Mouse (Mus musculus) lung, postnatal 4 days (tissue): ENCODE measurements around the gene Dio1.
A peak's percentile ranks its signal among the peaks of the same experiment; 100 is the strongest.

Experiments used
- DNase-seq, 2 experiments: peaks; one replicate each; pipeline ENCODE4 v3.0.0; 2021

The Dio1 gene

DNA sequence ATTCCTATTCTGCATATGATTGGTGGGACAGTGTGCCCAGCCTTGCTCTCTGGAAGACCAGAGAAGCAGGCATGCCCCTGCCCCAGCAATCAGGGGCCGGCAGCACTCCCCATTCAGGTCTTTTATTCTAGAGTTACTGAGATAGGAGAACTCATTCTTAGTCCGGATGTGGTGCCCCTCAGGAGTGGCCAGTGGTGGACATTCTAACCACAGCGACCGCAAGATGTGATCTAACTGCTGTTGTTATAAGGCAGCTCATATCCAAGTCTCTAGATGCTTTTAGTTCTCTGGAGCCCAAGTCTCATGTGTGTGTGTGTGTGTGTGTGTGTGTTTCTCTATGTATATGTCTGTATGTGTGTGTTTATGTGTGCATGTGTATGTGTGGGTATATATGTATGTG is 6.6 kb downstream of the Dio1 start:
- DNase-seq = no peak

DNA sequence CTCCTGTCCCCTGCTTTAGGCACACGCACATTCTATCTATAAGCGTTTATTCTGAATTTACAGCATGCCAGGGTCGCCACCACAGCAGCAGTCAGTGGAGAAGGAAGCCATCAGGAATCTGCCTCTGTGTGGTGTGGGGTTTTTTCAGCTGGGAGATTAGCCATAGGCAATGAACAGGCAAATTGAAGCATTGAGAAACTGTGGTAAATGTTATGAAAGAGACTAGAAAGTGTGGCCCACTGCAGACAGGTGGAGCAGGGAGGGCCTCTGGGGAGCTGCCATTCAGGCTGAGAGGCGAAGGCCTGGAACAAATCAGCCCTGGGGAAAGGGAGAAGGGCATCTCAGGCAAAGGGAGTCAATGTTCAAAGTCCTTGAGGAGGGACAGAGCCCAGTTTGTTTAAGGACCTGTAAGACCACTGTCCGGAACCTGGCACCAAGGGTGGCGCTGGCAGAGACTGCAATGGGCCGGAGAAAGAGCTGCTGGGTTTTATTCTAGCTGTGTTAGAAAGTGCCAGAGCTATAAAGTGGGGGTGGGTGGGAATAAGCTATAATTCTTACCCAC is 7.1 kb downstream of the Dio1 start:
- DNase-seq = no peak

DNA sequence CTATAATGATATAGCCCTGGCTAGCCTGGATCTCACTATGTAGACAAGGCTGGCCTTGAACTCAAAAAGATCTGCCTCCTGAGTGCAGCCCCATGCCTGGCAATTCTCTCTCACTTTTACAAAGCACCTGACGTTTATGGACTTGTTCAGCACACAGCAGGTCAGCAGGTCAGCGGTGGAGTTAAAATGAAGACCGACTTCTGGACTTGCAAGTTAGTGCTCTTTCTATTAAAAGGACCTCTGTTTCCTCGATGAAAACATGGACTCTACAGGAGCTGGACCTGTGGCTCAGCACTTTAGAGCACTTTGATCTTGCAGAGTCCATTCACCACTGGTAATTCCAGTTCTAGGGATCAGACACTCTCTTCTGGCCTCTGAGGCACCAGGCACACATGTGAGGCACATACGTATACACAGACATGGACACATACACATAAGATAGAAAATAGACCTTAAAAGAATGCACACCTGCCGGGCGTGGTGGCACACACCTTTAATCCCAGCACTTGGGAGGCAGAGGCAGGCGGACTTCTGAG is 8.8 kb downstream of the Dio1 start:
- DNase-seq = no peak

DNA sequence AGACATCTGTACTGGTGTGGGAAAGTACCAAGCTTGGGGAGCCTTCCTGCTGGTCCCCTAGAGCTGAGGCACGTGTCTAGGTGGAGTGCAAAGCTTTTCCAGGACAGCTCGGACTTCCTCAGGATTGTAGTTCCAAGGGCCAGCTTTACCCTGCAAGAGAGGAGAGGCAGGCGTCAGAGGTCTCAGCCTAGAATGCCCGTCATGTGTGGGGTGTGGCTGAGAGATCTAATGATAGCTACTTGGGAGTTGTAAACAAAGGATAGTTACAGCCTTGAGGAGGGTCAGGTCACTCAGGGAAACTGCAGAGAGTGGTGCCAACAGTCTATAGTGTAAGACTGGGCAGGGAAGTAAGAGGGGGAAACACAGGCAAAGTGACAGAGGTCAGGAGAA is 14.7 kb downstream of the Dio1 start:
- no peak for DNase-seq

DNA sequence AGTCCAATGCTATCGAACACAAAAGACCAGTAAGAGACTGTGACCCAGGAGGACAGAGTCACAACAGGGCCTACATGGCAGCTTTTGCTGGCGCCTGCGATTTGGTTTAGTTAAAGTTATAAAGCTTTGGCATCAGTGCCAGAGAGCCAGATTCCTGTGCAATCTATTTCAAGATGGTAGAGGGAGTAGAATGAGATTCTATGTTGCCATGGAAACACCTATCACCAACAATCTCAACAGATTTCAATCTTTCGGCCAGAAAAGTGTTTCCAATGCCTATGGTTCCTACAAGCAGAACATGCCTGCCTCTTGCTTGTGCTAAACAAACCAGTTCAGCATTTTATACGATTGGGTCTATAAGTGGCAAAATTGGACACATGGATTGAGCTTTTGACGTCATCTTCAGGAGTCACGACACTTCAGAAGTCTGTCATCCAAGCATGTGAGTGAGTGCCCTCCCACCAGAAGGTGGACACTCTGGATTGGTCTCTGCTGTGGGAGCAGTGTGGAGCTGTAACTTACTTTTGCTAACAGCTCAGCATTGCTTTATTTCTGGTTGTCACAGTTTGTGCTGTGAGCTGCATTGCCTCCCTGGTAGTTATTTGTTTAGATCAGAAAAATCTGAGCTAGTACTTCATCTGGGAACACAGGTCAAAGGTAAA is 15.2 kb downstream of the Dio1 start:
- DNase-seq = no peak

DNA sequence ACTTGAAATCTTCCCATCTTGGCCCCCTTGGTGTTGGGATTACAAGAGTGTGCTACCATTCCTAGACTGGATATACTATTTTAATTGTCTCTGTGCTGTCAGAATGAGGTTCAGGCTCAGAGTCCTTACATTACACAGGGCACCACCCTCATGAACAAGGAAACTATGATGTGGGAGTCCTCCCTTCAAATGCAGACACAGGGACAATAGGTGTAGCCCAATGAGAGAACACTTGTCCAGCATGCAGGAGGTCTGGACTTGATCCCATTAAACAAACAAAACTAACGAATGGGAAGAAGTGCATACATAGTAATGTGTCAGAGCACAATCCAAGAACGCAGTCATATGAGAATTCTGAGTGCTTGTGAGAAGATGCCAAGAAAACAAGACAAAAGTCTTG is 19.5 kb downstream of the Dio1 start:
- no peak for DNase-seq

DNA sequence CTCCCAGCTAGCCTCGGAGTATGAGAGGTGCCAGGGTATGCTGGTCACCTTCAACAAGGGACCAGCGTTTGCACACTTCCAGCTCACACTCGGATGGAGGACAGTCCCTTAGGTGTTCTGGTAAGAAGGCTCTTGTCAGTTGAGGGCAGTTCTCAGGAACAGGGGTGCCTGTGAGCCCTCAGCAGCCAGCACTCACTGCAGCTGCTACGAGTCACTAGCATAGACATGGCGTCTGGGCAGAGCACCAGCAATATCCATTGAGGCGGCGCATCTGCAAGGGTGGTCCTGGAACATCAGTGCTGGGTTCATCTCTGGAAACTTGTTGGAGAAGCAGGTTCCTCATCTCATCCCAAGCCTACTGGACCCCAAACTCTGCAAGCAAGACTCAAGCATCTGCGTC is 20.6 kb downstream of the Dio1 start:
- DNase-seq = no peak

DNA sequence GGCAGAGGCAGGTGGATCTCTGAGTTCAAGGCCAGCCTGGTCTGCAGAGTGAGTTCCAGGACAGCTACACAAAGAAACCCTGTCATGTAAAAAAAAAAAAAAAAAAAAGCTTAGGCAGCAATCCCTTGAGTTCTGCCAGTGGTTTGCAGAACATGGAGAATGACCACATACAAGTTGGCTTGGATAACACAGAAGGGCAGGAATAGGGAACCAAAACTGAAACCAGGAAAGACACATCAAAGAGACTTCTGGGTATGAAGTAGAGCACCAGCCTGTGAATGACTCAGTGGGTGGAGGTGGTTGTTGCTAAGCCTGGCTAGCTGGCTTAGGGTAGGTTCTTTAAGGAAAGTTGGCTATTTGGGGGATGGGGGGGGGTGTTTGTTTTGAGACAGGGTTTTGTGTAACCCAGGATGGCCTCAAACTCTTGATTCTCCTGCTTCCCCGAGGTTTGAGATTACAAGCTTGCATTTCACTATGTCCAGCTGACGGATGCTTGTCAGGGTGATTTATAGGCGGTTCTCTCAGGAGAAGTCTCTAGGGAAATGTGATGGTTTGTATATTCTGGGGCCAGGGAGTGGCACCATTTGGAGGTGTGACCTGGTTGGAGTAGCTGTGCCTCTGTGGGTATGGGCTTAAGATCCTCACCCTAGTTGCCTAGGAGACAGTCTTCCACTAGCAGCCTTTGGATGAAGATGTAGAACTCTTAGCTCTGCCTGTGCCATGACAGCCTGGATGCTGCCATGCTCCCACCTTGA is 21.3 kb downstream of the Dio1 start:
- DNase-seq = no peak

DNA sequence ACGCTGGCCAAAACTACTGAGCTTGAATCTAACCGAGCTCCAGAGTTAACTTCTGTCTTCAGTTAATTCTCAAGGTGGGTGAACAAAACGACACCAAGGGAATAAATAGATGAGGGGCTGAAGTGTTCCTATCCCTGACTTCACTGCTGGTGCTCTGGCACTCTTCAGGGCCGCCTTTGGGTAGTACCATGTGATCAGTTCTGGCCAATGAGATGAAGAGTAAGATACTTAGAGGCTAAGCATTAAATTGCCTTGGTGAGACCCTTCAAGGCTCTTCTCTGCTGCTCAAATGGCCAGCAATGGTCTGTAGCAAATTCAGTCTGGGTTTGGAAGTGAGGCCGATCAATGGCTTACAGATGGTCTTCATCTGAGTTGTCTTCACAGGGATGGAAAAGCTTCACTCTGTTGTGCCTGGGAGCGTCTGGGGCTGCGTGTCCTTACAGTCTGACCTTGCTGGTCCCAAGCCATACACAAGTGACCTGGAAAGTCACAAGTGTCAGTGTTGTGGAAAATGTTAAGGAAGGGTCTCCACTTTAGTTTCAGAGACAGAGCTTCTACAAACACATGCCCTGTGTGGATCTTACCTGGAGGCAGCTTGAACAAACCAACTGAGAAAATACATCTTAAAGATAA is 26.0 kb downstream of the Dio1 start:
- DNase-seq = no peak

DNA sequence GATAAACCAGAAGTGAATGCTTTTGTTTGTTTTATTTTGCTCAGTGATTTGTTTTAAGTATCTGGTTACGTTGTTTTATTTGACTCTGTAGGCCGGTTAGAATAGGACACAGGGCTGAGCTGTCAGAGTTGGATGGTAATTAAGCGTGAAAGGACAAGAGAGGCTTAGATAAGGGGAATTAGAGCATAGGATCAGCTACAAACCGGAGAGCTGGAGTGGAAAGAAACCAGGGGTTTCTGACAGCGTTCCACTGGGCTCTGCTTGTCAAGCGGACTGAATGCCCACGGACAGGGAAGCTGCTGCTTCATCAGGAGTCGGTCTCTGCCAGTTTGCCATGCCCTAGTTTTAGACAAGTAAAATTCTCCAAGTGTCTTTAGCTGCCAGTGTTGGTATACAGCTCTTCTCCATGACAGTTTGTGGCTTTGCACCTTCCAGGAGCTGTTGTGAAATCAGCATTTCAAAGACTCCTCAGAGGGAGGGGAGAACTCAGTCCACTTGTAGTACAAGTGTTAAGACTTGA is 28.7 kb downstream of the Dio1 start:
- DNase-seq = no peak

DNA sequence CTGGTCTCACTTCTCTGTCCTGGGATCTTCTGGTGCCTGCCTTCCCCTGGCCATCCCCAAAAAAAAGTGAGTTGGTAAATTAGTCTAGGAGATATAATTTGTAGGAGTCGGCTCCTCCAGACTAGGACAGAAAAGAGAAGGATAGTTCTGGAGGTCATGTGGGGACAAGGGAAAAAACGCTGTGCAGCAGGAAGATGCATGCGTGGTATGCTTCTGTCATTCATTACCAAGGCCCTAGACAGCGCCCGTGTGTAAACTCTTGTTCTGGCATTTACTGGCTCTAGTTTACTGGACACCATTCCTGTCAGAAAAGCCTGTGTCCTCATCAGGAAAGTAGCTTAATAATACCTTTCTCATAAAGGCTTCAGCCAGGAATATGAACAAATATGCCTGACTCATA is 32.5 kb downstream of the Dio1 start:
- DNase-seq = no peak

DNA sequence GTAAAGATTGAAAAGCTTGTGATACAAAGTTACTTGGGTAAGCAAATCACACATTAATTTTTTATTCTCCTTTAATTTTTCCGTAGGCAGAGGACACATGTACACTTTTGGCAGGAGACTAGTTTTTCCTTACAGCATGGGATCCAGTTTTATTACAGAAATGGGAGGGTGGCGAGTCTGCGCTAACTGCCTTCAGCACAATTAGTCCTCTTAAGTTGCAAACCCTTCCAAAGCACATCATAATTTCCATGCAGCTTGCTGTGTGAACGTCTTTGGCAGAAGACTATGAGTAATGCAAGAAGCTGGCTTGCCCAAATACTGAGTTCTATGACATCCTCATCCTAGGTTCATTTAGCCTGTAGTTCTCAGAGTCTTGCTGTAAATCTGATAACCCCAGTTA is 33.3 kb downstream of the Dio1 start:
- no peak for DNase-seq

DNA sequence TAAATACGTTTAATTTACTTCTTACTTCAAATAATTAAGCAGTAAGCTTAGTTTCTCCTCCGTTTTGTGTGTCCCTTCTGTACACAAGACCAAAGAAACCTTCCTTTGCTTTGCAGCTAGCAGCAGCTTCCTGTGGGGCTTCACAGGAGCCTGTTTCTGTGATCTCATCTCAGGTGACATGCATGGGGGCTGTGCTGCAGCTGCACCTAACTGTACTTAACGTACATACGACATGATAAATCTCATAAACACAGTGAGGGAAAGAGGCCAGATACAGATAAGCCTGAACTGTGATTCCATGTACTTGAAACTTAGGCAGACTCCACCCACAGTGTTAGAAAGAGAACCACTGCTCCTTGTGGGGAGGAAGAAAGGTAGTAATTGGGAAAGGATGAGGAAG is 47.0 kb downstream of the Dio1 start:
- peak in 1 of 2 experiments; percentile 7 for DNase-seq

DNA sequence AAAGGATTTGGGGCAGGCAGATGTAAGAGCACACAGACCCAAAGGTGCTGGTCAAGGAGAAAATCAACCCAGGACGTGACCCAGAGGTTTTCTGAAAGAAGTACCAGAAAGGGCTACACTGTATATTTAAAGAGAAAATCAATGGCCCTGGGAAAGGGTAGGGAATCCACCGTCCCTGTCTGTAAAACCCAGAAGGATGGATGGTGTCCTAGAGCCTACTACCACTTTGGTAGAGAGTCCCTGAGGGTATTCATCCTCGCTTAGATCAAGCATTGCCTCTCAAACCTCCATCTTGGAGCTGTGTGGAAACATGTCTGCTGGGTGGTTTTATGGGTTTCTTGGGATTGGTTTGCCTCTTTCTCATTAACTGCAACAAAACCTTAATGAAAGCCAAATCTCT is 52.6 kb downstream of the Dio1 start:
- DNase-seq = no peak

DNA sequence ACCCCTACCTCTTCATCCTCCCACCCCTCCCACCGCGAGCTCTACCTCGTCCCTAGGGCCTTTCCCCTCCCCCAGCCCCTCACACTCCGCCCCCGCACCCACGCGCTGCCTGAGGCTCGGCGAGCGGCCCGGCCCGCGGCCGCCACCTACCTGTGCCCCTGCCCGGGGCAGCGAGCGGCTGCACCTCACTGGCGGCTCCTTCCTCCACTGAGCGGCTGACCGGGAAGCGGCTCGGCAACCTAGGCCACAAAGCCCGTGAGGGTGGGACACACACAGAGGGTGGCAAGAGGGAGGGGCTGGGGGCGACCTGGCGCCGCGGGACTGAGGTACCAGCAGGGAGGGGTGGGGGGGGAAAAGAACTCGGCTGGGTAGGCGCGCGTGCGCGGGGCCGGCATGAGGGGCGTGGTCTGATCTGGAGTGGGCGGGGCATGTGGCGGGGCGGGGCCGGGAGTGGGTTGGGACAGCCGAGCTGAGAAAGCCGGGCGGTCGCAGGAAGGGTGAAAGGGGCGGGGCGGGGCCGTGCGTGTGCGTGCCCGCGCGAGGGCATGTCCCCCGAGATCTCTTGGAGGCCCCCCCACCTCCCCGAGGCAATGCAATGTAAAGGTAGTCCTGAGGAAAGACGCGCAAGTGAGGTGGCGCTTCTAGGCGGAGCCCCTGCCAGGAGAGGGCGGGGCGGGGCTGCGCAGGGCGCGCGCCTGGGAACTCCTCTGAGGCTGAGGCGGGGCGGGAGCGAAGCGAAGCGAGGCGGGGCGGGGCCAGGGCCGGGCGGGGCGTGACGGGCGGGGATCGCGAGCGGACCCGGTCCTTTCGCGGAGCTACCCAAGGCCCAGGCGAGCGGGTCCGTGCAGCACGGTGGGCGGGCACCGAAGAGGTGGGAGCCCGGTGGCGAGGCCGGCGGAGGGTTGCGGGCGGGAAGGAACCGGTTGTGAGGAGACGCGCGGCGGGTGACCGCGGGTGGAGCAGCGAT is 53.6 kb downstream of the Dio1 start, which contains the start of the genes Lrrc42 and Hspb11:
Gene Lrrc42 (minus strand): TSS at position 408 of the 967 bp plus-strand sequence.
Gene Hspb11 (plus strand): TSS at position 469 of the 967 bp plus-strand sequence.
- peak; percentile 96 to 98 for DNase-seq

DNA sequence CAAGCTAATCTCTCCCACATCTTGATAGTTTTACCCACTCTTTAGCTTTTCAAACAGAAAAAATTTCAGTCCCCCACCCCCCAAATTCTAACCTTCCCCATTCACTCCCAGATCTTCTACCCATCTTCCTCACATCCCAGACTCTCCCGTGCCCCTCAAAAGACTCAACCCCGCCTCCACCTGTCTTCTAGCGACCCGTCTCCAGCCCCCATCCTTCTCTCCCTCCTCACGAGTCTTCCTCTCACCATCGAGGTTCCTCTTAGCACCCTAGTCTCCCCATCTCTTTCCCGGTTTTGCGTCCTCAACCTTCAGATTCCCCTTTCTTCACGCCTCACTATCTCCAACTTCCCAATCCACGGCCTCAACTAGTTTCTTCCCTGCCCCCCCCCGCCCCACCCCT is 54.4 kb downstream of the Dio1 start:
- DNase-seq = no peak

DNA sequence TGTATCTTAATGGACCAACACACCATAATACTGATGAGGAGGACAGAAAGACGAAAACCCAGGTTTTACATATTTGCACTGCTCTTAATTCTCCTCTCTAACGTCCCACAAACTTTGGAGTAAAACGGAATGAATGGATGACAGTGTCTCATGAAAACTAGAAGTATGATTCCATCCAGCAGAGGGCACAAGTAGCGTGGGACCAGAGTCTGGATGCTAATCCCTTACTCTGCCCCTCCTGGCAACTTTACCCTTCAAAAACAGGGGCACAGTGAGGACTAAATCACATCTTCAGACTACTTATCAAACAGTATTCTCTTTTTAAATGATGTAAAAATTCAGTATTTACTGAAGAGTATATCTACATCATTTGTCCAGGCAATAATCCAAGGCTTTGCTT is 56.5 kb downstream of the Dio1 start:
- DNase-seq = peak in 1 of 2 experiments; percentile 54

DNA sequence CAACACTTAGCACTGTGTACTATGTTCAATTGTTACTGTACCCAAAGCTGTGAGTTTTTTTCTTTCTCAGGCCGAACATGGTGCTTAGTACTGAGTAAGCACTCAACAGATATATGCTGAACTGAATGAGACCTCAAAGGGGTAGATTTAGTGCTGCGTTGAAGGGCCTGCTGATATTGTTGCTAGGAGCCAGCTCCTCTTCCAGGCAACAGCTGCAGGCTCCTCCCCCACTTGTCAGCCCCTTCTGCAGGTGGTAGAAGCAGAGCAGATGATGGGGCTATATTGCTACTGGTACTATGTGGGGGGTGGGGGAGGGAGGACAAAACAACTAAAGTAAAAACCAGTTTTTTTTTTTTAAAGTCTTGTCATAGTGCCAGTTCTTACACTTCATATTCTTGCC is 57.5 kb downstream of the Dio1 start:
- peak; percentile 20 to 61 for DNase-seq

DNA sequence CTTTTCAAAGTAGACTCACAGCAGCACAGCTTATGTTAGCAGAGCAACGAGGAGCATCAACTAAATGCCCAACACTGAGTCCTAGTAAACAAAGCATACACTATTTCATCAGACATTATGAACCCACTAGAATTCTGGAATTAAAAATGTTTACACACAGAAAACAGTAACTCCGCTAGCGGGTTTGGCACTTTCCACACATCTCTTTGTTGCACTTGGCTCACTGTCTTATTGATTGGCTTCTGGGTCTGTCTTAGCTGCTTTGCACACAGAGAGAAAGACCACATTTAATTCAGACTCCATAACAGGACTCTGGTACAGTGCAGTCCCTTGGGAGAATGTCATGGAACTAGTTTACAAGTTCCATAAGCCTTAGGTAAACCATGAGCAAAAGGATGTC is 58.9 kb downstream of the Dio1 start:
- DNase-seq = no peak

DNA sequence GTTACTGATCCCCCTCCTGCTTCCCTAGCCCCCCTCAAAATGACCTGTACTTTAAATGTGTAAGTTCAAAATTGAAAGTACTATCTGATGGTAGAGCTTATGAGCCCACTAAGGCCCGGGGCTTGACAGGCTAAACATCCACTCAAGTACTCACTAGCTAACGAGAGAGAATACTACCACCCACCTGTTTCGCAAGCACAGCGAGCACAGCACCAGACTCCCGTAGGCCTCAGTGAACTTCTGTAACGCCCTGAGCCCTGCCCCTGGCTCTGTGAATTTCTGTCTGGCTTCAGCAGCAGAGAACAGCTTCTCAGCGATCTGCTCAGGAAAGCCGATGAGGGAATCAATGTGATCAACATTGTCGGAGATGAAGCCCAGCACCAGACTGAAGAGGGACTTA is 59.9 kb downstream of the Dio1 start:
- DNase-seq = no peak

DNA sequence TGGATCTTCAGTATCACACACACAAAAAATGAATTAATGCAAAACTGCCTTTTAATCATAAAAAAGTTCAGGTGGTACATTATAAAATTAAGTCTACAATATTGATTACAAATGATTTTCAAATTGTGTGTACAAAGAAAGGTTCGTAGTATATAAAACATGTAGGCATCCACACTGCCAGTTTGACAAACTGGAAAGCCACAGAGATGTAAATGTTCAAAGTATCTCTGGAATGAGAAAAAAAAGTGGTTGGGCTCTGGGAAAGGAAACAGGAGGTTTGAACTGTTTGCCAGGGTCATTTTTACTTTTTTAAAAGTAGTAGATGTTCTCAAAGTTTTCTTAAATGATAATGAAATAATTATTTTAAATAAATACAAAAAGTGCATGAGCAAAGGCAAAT is 60.9 kb downstream of the Dio1 start:
- no peak for DNase-seq

DNA sequence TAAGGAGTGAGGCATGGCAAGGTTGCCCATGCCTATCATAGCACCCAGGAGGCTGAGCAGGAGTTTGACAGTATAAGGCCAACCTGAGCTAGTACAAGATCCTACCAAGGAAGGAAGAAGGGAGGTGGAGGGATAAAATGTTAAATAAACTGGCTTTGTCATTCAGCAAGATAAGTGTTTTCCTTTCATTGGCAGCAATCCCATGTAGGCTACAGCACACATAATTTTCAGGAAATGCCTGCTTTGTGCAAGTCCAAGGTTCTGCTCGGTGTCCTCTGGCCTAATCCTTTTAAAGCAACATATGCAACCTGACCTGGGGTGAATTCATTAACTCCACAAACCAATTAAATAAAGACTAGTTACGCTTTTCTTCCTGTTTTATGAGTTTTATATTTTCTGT is 61.6 kb downstream of the Dio1 start:
- DNase-seq = no peak
